Mouse (Mus musculus) midbrain, embryonic 10.5 days (tissue): Measurements from ENCODE around the gene Prtg. TPM values are rescaled to one million over a fixed set of nuclear protein-coding genes. Genes with fewer than 3 reads are reported as not detected.

Experiments used
- DNase-seq: peaks from one replicate; pipeline ENCODE4 v3.0.0-alpha.2; 2017; ENCODE audit warnings: low spot score
- H3K27ac ChIP-seq: fragments of 300-500 bp; sonication (generic); replicated peaks from 2 replicates; pipeline ENCODE4 v1.5.1; 2016; ENCODE audit warnings: mild to moderate bottlenecking
- H3K27me3 ChIP-seq: fragments of 300-500 bp; sonication (generic); 2 replicates; pipeline ENCODE4 v1.6.1; 2016; ENCODE audit warnings: low read depth, mild to moderate bottlenecking; ENCODE audit not compliant: poor library complexity, severe bottlenecking
- H3K36me3 ChIP-seq: fragments of 300-500 bp; sonication (generic); 2 replicates; pipeline ENCODE4 v1.6.1; 2016; ENCODE audit warnings: mild to moderate bottlenecking, moderate library complexity
- H3K4me1 ChIP-seq: fragments of 300-500 bp; sonication (generic); 2 replicates; pipeline ENCODE4 v1.6.1; 2016
- H3K4me3 ChIP-seq: fragments of 300-500 bp; sonication (generic); 2 replicates; pipeline ENCODE4 v1.5.1; 2016; ENCODE audit warnings: mild to moderate bottlenecking, moderate library complexity
- H3K9me3 ChIP-seq: fragments of 300-500 bp; sonication (generic); replicated peaks from 2 replicates; pipeline ENCODE4 v1.6.1; 2016; ENCODE audit warnings: mild to moderate bottlenecking
- WGBS: fragments of 180-500 bp; shearing (Covaris S2); methylation state at CpG from one replicate; pipeline ENCODE4 v1.1.7; 2016; 5-methylcytosine and 5-hydroxymethylcytosine counted together
- polyA plus RNA-seq: library from polyadenylated mRNA; unstranded; fragments of >200 nt; fragmentation: Nextera tagmentation; extraction: Ambion mirVana; gene quantifications from 2 replicates; pipeline ENCODE4 v1.2.1, GENCODE M21; 2016

Gene Prtg
- polyA plus RNA-seq = 9.9 and 19.9 TPM in 2 replicates

DNA sequence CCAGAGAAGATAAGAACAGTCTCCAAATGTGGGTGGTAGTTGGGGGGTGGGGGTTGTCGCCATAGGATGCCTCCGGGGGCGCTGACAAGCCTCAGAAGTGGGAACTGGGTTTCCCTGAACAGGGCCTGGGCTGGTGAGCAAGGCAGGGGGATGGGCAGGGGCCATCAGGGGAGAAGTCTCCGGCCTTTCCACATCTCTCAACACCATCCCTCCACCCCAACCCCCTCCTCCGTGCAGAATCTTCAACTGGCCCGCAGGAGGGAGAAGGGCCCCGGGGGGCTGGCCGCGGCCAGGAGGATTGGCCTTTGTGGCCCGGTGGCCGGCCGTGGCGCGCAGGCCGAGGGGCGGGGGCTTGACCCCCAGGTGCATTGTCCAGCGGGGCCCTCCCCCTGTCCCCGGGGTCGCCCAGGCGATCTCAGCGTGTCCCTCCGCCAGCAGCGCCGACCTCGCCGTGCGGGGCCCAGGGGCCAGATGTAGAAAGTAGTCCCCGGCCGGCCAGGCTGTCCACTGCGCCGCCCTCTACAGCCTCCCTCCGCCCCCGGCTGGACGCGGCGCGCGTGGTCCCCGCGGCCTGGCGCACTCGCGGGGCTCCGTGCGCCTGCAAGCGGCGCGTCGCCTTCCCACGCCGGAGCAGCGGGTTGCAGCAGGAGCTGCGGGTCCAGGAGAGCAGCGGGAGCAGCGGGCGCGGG lies at the start of gene Prtg:
Gene Prtg (plus strand): TSS at position 144 of the 689 bp plus-strand sequence.
- peak; percentile 94 for DNase-seq
- peak within 1 kb of the TSS; percentile 78 for H3K4me3 ChIP-seq
- H3K27me3 ChIP-seq = peaks cover 7% of the 10 kb centered on the region
- peaks cover 70% of the 10 kb centered on the region for H3K4me1 ChIP-seq
- under 1% methylated on average over 56 of the region's 57 CpGs for WGBS
- peaks cover 20% of the 10 kb centered on the region for H3K36me3 ChIP-seq
- H3K9me3 ChIP-seq = no peaks in the 10 kb centered on the region
- peak within 1 kb of the TSS; percentile 99 for H3K27ac ChIP-seq

DNA sequence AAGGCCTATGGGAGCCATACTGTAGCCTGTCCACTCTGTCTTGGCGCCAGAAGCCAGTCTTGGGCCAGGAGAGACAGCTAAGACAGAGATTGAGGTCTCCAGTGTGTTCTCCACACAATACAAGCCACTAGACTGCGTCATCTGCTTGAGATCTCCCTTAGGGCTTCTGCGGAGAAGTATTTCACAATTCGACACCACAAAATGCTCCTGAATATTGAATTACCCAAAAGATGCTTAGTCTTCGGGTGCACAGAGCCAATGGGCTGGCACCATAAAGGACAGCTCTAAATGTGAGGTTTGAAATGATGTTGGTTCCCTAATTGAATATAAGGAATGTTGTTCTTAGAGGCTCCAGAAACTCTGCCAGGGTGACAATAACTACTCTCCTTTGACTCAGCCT lies 49.5 kb upstream of the Prtg start:
- peaks cover 30% of the 10 kb centered on the region for H3K4me1 ChIP-seq
- no peaks in the 10 kb centered on the region for H3K36me3 ChIP-seq
- no peaks in the 10 kb centered on the region for H3K27me3 ChIP-seq
- no peak overlapping the region for H3K4me3 ChIP-seq
- DNase-seq = no peak
- no peaks in the 10 kb centered on the region for H3K9me3 ChIP-seq
- 81% methylated on average over 5 of the region's 5 CpGs for WGBS
- no peak overlapping the region for H3K27ac ChIP-seq

DNA sequence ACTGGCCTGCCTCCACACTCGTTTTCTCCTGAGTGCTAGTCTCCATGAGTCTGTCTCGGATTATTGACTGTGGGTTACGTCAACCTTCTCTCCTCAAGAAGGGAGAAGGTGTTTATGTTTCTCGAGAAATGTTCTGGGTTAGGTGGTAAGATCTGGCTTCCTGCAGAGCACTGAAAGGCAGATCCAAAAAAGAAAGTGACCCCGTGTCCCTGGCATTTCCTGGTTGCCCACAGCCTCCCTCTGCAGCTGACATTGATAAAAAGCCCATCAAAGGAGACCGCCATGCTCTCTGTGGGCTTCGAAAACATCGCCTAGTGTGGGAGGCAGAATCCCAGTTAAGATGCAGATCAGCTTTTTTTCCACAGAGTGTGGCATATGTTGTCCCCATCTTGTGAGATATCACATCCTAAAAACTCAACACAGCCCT lies 48.0 kb upstream of the Prtg start:
- Histone ChIP-seq H3K27me3 (no peaks in the 10 kb centered on the region), H3K36me3 (no peaks in the 10 kb centered on the region), H3K27ac (no peak overlapping the region), H3K9me3 (no peaks in the 10 kb centered on the region), H3K4me3 (no peak overlapping the region), H3K4me1 (peaks cover 24% of the 10 kb centered on the region)
- 65% methylated on average over 8 of the region's 8 CpGs for WGBS
- no peak for DNase-seq

DNA sequence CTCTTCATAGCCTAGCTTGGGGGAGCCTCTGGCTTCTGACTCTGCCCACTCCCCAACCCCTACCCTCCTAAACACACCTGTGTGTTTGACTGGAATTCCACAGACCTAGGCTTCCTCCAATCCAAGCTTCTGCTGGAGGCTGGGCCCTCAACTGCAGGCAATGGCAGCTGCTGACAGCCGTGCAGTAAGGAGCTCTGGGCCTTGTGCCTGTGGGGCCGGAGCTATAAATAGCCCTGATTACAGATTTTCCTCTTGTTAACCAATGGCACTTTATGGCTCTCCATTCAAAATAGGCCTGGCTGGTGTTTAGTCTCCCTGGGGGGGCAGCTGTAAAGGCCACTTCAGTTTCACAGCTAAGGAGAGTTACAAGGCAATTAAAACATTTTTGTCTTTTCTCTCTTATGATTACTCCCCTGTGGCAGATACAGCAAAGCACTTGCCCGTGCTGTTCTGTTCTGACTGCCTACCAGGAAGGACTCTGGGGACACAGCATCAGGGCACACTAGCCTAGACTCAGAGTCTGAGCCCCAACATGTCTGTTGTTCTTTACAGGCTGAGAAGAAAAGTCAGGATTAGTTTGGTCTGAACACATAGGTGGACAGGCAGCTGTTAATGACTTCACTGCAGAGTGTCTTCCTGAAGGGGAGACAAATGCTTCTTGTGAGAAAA lies 43.5 kb upstream of the Prtg start:
- DNase-seq = no peak
- H3K36me3 ChIP-seq = no peaks in the 10 kb centered on the region
- WGBS = 66% methylated on average over 3 of the region's 3 CpGs
- H3K4me3 ChIP-seq = no peak overlapping the region
- H3K27me3 ChIP-seq = no peaks in the 10 kb centered on the region
- H3K27ac ChIP-seq = no peak overlapping the region
- H3K4me1 ChIP-seq = peaks cover 30% of the 10 kb centered on the region
- no peaks in the 10 kb centered on the region for H3K9me3 ChIP-seq

DNA sequence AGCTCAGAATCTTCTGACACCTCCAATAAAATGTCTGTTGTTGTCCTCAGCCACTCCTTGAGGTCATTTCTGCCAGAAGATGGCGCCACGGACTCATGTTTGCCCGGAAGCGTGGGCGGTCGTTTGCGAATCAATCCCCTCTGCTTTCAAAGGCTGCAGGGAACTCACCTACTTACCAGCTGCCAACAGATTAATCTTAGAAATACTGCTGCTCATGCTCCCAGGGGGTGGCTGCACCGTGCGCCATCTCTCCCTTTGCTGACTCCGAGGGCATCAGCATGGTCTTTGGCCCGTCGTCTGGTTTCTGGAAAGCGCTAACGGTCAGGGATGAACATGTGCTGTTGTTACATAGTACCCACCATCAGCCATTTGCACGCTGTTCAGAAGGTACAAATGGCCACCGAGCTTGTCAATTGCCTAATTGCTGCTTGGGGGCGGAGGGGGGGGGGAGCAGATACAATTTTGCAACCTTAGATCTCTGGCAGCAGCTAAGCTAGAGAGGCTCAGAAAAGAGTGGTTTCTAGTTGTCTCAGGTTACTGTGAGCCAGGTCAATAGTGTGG lies 39.8 kb upstream of the Prtg start:
- Histone ChIP-seq H3K4me3 (peak overlapping the region; percentile 51), H3K36me3 (no peaks in the 10 kb centered on the region), H3K27ac (peak overlapping the region; percentile 83), H3K27me3 (no peaks in the 10 kb centered on the region), H3K9me3 (no peaks in the 10 kb centered on the region), H3K4me1 (peaks cover 22% of the 10 kb centered on the region)
- WGBS = 2% methylated on average over 17 of the region's 17 CpGs
- peak; percentile 88 for DNase-seq

DNA sequence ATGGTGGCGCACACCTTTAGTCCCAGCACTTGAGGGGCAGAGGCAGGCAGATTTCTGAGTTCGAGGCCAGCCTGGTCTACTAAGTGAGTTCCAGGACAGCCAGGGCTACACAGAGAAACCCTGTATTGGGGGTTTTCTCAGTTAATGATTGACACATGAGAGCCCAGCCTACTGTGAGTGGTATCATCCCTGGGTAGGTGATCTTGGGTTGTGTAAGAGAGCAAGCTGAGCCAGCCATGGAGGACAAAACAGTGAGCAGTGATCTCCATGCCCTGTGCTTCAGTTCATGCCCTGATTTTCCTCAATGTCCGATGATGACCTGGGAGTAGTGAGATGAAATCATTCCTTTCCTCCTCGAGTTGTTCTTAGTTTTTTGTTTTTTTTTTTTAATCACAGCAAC lies 31.7 kb upstream of the Prtg start:
- H3K9me3 ChIP-seq = no peaks in the 10 kb centered on the region
- 95% methylated on average over 4 of the region's 4 CpGs for WGBS

DNA sequence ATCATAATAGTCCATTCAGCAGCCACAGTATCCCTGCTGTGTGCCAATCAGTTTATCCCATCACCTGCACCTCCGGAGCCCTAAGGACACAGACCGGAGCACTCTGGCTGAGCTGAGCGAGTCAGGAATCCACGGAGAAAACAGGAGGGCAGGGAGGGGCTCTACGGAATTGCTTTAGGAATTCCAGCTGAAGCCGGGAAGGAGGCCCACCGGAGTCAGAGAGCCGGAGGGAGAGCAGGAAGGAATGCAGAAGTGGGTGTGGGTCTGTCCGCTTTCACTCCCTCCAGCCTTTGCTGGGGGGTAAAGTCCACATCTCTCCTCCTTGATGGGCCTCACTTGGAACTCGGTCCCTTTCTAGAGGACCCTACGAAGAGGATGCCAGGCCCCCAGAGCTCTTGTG lies 27.7 kb upstream of the Prtg start:
- 63% methylated on average over 11 of the region's 11 CpGs for WGBS
- H3K36me3 ChIP-seq = no peaks in the 10 kb centered on the region
- H3K4me3 ChIP-seq = no peak overlapping the region
- DNase-seq = no peak
- peaks cover 39% of the 10 kb centered on the region for H3K4me1 ChIP-seq
- no peaks in the 10 kb centered on the region for H3K9me3 ChIP-seq
- peak overlapping the region; percentile 23; the same call in 1 of the 2 replicates for H3K27ac ChIP-seq
- no peaks in the 10 kb centered on the region for H3K27me3 ChIP-seq

More for the DNA sequence above, 31.7 kb upstream of the Prtg start:
- Histone ChIP-seq H3K27ac (no peak overlapping the region), H3K4me1 (peaks cover 18% of the 10 kb centered on the region), H3K4me3 (no peak overlapping the region), H3K36me3 (no peaks in the 10 kb centered on the region), H3K27me3 (no peaks in the 10 kb centered on the region)
- no peak for DNase-seq

DNA sequence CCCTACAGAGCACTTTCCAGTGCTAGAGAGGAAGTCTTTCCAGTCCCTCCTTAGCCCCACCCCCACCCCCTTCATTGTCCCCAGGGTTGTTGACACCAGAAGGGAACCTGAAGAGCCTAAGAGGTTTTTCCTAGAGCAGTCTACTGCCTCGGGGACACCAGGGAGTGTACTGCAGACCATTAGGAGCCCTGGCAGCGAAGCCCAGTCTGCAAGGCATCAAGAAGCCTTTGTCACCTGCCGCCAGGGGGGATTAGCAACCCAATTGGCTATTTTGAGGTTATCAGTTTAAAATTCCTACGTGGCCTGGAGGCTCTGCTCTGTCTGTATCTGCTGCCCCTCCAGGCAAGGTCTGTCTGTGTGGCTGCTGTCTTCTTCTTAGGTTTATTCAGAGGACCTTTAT lies 26.9 kb upstream of the Prtg start:
- WGBS = 5% methylated on average over 4 of the region's 4 CpGs
- Histone ChIP-seq H3K9me3 (no peaks in the 10 kb centered on the region), H3K27ac (peak overlapping the region; percentile 52), H3K4me1 (peaks cover 35% of the 10 kb centered on the region), H3K27me3 (no peaks in the 10 kb centered on the region), H3K36me3 (no peaks in the 10 kb centered on the region), H3K4me3 (no peak overlapping the region; the same call in 1 of the 2 replicates)
- DNase-seq = peak; percentile 46

DNA sequence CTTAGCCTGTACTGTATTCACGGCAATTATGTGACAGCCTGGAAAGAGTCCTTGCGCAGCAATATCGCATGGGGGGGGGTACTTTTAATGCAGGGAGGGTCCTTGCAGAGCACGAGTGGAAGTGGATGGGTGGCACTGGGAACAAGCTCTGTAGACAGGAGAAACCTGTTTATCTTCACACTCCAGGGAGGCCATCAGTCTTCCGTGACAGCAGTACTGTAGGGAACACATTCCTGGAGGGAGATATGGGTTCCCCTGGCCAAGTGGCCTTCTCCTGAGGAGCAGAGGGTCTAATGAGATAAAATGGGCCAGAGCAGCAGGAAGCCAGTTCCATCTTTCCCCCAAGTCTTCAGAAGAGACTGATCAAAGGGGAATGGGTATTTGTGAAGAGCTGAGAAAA lies 26.0 kb upstream of the Prtg start:
- Histone ChIP-seq H3K4me3 (no peak overlapping the region), H3K9me3 (no peaks in the 10 kb centered on the region), H3K4me1 (peaks cover 35% of the 10 kb centered on the region), H3K27ac (no peak overlapping the region), H3K27me3 (no peaks in the 10 kb centered on the region), H3K36me3 (no peaks in the 10 kb centered on the region)
- 52% methylated on average over 5 of the region's 5 CpGs for WGBS
- no peak for DNase-seq

DNA sequence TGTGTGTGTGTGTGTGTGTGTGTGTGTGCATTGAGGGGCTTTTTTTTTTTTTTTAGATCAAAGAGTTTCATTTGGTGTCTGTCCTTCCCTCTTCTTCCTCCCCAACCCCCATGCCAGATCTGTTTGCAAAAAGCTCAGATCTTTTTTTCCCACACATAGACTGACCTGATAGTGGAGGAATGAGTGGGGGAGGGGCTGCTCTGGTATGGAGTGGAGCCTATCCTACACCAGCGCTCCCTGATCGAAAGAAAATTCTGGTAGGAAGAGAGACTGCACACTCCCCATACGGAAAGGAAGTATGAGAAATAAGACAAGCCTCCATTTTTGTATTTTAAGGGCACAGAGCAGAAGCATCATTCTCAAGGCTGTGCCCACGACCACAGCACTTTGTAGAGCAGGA lies 25.2 kb upstream of the Prtg start:
- WGBS = 48% methylated on average over 4 of the region's 4 CpGs
- no peak overlapping the region for H3K4me3 ChIP-seq

DNA sequence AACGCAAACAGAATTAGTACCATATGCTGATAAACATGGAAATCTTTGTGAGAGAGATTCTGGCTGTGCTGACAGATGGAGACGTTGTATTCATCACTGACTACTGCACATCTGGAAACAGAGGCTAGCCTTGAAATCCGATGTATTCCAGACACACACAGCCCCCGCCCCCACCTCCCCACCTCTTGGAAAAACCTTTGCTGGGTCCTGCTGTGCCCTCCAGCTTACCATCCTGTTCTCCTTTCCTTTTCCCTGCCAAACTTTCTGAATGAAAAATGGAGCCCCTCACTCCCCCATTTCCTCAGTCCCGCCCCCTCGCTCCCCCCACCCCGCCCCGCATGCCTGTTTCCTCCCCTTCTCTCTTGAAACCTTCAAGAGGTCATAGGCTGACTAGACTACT lies 24.6 kb upstream of the Prtg start:
- whole genome bisulfite sequencing = 60% methylated on average over 8 of the region's 8 CpGs
- Histone ChIP-seq H3K9me3 (no peaks in the 10 kb centered on the region), H3K27ac (no peak overlapping the region), H3K27me3 (no peaks in the 10 kb centered on the region), H3K4me3 (no peak overlapping the region), H3K4me1 (peaks cover 35% of the 10 kb centered on the region), H3K36me3 (no peaks in the 10 kb centered on the region)
- DNase-seq = no peak

More for the DNA sequence above, 25.2 kb upstream of the Prtg start:
- no peaks in the 10 kb centered on the region for H3K27me3 ChIP-seq
- peaks cover 35% of the 10 kb centered on the region for H3K4me1 ChIP-seq
- no peak overlapping the region for H3K27ac ChIP-seq
- no peaks in the 10 kb centered on the region for H3K36me3 ChIP-seq
- no peak for DNase-seq
- no peaks in the 10 kb centered on the region for H3K9me3 ChIP-seq

DNA sequence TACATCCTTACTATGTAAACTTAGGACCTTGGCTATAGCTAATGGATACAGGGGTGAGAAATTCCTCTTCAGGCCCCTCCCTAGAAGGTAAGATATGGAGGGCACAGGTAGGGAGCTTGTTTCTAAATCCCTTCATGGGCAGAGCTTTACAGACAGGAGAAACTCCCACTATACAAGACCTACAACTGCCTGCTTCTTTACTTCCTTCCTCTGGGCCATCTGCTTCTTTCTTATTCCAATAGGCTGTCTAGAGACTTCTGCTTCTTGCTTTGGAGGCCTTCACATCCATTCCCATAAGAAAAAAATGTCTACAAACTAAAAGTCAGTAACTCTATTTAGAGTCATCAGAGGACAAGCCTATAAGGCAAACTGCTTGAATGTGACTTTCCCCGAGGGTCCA lies 18.9 kb upstream of the Prtg start:
- DNase-seq = no peak
- Histone ChIP-seq H3K4me3 (no peak overlapping the region), H3K36me3 (no peaks in the 10 kb centered on the region), H3K9me3 (peaks cover under 1% of the 10 kb centered on the region; the same call in 1 of the 2 replicates), H3K27me3 (no peaks in the 10 kb centered on the region), H3K4me1 (peaks cover 30% of the 10 kb centered on the region), H3K27ac (no peak overlapping the region)
- 88% methylated on average over 1 of the region's 1 CpGs for WGBS
